Mouse (Mus musculus) liver, embryonic 13.5 days (tissue): ENCODE data around the gene Cyp4f18. TPM values are rescaled to one million over a fixed set of nuclear protein-coding genes. Genes with fewer than 3 reads are reported as not detected.
"Not testable (repeated sequence)": the region's sequence is repeated elsewhere in the genome, so short reads cannot be mapped to it uniquely, and the experiment has no call there.

ENCODE experiments used
- ATAC-seq: fragments of 200-750 bp; cut with Nextera tagmentation; 2 replicates; pipeline ENCODE4 v1.8.0; 2017; ENCODE audit warnings: low read depth, mild to moderate bottlenecking, moderate number of reproducible peaks, moderate library complexity
- DNase-seq: peaks from one replicate; pipeline ENCODE4 v3.0.0; 2022
- H3K27ac ChIP-seq: fragments of 300-500 bp; sonication (generic); 2 replicates; pipeline ENCODE4 v1.5.1; 2015; ENCODE audit warnings: moderate library complexity, mild to moderate bottlenecking, inconsistent platforms
- H3K27me3 ChIP-seq: fragments of 300-500 bp; sonication (generic); 2 replicates; pipeline ENCODE4 v1.6.1; 2015; ENCODE audit warnings: mild to moderate bottlenecking, inconsistent platforms
- H3K36me3 ChIP-seq: fragments of 300-500 bp; sonication (generic); 2 replicates; pipeline ENCODE4 v1.6.1; 2015; ENCODE audit warnings: mild to moderate bottlenecking, inconsistent platforms
- H3K4me1 ChIP-seq: fragments of 300-500 bp; sonication (generic); replicated peaks from 2 replicates; pipeline ENCODE4 v1.6.1; 2015; ENCODE audit warnings: inconsistent platforms
- H3K4me2 ChIP-seq: fragments of 300-500 bp; sonication (generic); 2 replicates; pipeline ENCODE4 v1.6.1; 2015; ENCODE audit warnings: inconsistent platforms, mild to moderate bottlenecking, moderate library complexity
- H3K4me3 ChIP-seq: fragments of 300-500 bp; sonication (generic); replicated peaks from 2 replicates; pipeline ENCODE4 v1.5.1; 2015; ENCODE audit warnings: mild to moderate bottlenecking, inconsistent platforms
- H3K9ac ChIP-seq: fragments of 300-500 bp; sonication (generic); 2 replicates; pipeline ENCODE4 v1.6.1; 2015; ENCODE audit warnings: mild to moderate bottlenecking, inconsistent platforms
- H3K9me3 ChIP-seq: fragments of 300-500 bp; sonication (generic); replicated peaks from 2 replicates; pipeline ENCODE4 v1.6.1; 2016; ENCODE audit warnings: inconsistent platforms
- WGBS: fragments of 180-500 bp; shearing (Covaris S2); methylation state at CpG from one replicate; pipeline ENCODE4 v1.1.7; 2015; ENCODE audit not compliant: insufficient replicate concordance; 5-methylcytosine and 5-hydroxymethylcytosine counted together
- polyA plus RNA-seq: library from polyadenylated mRNA; unstranded; fragments of >200 nt; fragmentation: Nextera tagmentation; extraction: Ambion mirVana; gene quantifications from 2 replicates; pipeline ENCODE4 v1.2.1, GENCODE M21; 2015

The Cyp4f18 gene
- 1.6 and 1.9 TPM in 2 replicates for polyA plus RNA-seq

- Histone ChIP-seq H3K9ac (no peak within 1 kb of the TSS), H3K4me1 (no peaks in the 10 kb centered on the region), H3K27me3 (no peaks in the 10 kb centered on the region), H3K4me3 (no peak within 1 kb of the TSS), H3K4me2 (no peak within 1 kb of the TSS), H3K9me3 (no peaks in the 10 kb centered on the region), H3K27ac (no peak within 1 kb of the TSS), H3K36me3 (no peaks in the 10 kb centered on the region)
- WGBS, result 45% methylated on average over 3 of the region's 3 CpGs
- no peak for DNase-seq
- 0 out of 2 replicates have a peak, but pooled peaks have one; percentile 34 for ATAC-seq
Observed at GRCm38 (mm10) chr8:72009473-72009872, at the start of gene Cyp4f18. TSS of gene Cyp4f18 (minus strand) at chr8:72009626.

GRCm38 (mm10) chr8:72057643-72058042 is 48.2 kb upstream of the Cyp4f18 start:
- not testable (repeated sequence) for DNase-seq, H3K4me1 ChIP-seq, ATAC-seq, H3K4me3 ChIP-seq, H3K36me3 ChIP-seq, H3K27ac ChIP-seq, H3K9ac ChIP-seq, H3K27me3 ChIP-seq, H3K9me3 ChIP-seq, H3K4me2 ChIP-seq
- WGBS, result 59% methylated on average over 3 of the region's 4 CpGs

- not testable (repeated sequence) for H3K4me2 ChIP-seq, DNase-seq, H3K4me3 ChIP-seq, H3K27ac ChIP-seq, H3K9me3 ChIP-seq, H3K4me1 ChIP-seq, H3K9ac ChIP-seq, H3K27me3 ChIP-seq, ATAC-seq, H3K36me3 ChIP-seq
Observed at GRCm38 (mm10) chr8:72054633-72055032, 45.2 kb upstream of the Cyp4f18 start.

DNA sequence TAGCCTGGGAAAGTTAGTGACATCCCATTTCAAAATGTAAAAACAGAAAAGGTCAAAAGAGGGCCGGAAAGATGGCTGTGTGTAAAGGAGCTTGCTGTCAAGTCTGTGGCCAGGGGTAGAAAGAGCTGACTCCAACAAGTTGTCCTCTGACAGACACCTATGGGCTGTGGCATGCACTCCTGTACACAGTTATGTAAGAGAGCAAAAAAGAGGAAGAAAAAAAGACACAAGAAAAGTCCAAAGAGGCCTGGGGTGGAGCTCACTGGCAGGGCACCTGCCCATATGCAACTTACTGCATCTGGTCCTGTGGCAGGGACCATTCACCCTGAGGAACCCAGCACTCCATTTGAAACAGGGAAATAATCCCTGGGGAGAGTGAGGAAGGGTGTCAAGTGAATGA is 33.1 kb upstream of the Cyp4f18 start:
- H3K4me1 ChIP-seq, result no peaks in the 10 kb centered on the region
- H3K36me3 ChIP-seq, result no peaks in the 10 kb centered on the region
- H3K4me3 ChIP-seq, result no peak overlapping the region
- H3K27me3 ChIP-seq, result no peaks in the 10 kb centered on the region
- H3K9me3 ChIP-seq, result no peaks in the 10 kb centered on the region
- no peak for ATAC-seq
- WGBS, result 40% methylated on average over 1 of the region's 1 CpGs
- no peak overlapping the region for H3K4me2 ChIP-seq
- no peak overlapping the region for H3K9ac ChIP-seq
- no peak for DNase-seq
- H3K27ac ChIP-seq, result no peak overlapping the region

- H3K36me3 ChIP-seq, H3K27ac ChIP-seq, DNase-seq, H3K27me3 ChIP-seq, H3K4me3 ChIP-seq, H3K9ac ChIP-seq, ATAC-seq, H3K9me3 ChIP-seq, H3K4me2 ChIP-seq, H3K4me1 ChIP-seq: not testable (repeated sequence)
- WGBS, result 59% methylated on average over 4 of the region's 4 CpGs
Observed at GRCm38 (mm10) chr8:72040918-72041317, 31.5 kb upstream of the Cyp4f18 start, which contains the start of gene Olfr372. TSS of gene Olfr372 (plus strand) at chr8:72041218.

DNA sequence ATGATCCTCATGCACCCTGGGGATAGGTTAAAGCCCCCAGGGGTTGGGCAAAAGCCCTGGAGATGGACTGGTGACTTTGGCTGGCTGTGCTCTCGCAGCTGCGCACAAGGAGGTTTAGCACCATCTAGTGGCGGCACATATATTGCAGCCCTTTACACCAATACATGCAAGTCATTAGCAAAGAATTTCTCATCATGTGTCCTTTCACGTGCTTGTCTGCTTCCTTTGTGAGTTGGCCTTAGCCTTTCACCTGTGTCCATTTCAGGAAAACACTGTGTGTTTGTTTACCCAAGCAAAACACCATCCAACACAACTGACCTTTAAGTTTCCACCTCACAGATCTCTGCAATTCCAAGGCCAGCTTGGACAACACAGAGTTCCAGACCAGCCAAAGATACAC is 23.5 kb upstream of the Cyp4f18 start:
- H3K4me1 ChIP-seq, ATAC-seq: not testable (repeated sequence)
- WGBS, result 19% methylated on average over 4 of the region's 4 CpGs

GRCm38 (mm10) chr8:72024886-72025285 is 15.5 kb upstream of the Cyp4f18 start:
- not testable (repeated sequence) for H3K27ac ChIP-seq, H3K27me3 ChIP-seq, H3K4me3 ChIP-seq, H3K9ac ChIP-seq, H3K4me1 ChIP-seq, H3K9me3 ChIP-seq, H3K36me3 ChIP-seq, ATAC-seq, H3K4me2 ChIP-seq, DNase-seq
- WGBS, result 6% methylated on average over 5 of the region's 9 CpGs

More for the DNA sequence above, 23.5 kb upstream of the Cyp4f18 start:
- not testable (repeated sequence) for H3K4me2 ChIP-seq, H3K27me3 ChIP-seq, H3K9ac ChIP-seq, H3K36me3 ChIP-seq, DNase-seq, H3K27ac ChIP-seq, H3K4me3 ChIP-seq, H3K9me3 ChIP-seq

DNA sequence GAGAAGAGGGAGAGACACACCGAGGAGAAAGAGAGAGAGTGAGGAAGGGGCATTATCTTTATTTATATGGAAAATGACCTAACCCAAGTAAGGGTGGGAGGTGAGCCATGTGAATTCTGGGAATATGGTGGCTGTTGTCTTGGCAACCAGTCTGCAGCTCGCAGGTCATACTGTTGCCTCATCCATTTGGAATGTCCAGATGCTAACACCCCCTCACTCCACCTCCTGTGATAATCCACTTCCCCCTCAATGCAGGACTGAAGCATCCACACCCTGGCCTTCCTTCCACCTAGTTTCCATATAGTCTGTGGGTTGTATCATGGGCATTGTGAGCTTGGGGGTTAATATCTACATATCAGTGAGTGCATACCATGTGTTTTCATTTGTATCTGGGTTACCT is 10.4 kb upstream of the Cyp4f18 start:
- WGBS, result 43% methylated on average over 2 of the region's 2 CpGs
- no peaks in the 10 kb centered on the region for H3K36me3 ChIP-seq
- H3K4me2 ChIP-seq, result no peak overlapping the region
- H3K9ac ChIP-seq, result no peak overlapping the region
- no peak for ATAC-seq
- no peaks in the 10 kb centered on the region for H3K4me1 ChIP-seq
- H3K27me3 ChIP-seq, result no peaks in the 10 kb centered on the region
- no peak overlapping the region for H3K27ac ChIP-seq
- no peak for DNase-seq
- H3K9me3 ChIP-seq, result no peaks in the 10 kb centered on the region
- H3K4me3 ChIP-seq, result no peak overlapping the region

- H3K36me3 ChIP-seq, H3K27me3 ChIP-seq, DNase-seq, H3K27ac ChIP-seq, H3K9ac ChIP-seq, H3K9me3 ChIP-seq, ATAC-seq, H3K4me1 ChIP-seq, H3K4me2 ChIP-seq, H3K4me3 ChIP-seq: not testable (repeated sequence)
- WGBS, result 62% methylated on average over 1 of the region's 1 CpGs
Observed at GRCm38 (mm10) chr8:72019022-72019421, 9.6 kb upstream of the Cyp4f18 start.

DNA sequence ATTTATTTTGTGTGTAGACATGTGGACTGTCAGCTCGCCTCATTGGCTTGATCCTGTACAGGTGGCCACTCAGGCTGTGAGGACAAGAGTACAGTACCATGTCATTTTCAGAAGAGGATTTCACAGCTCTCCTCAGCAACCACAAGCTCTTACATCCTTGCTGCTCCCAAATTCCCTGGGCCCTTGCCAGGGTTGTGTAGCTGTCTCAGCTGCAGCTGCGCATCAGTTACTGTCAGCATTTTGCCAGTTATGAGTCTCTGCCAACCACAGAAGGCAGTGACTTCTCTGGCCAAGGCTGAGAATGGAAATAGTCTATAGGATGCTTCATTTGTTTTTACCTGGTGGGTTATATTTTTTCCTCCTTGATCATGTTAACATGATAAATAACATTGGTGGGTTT is 8.7 kb upstream of the Cyp4f18 start:
- H3K36me3 ChIP-seq, result no peaks in the 10 kb centered on the region
- H3K4me2 ChIP-seq, result no peak overlapping the region
- H3K9ac ChIP-seq, result no peak overlapping the region
- no peaks in the 10 kb centered on the region for H3K9me3 ChIP-seq
- ATAC-seq (no peak), DNase-seq (no peak)
- H3K27me3 ChIP-seq, result no peaks in the 10 kb centered on the region
- H3K27ac ChIP-seq, result no peak overlapping the region
- WGBS, result 57% methylated on average over 2 of the region's 2 CpGs
- H3K4me1 ChIP-seq, result no peaks in the 10 kb centered on the region
- H3K4me3 ChIP-seq, result no peak overlapping the region

DNA sequence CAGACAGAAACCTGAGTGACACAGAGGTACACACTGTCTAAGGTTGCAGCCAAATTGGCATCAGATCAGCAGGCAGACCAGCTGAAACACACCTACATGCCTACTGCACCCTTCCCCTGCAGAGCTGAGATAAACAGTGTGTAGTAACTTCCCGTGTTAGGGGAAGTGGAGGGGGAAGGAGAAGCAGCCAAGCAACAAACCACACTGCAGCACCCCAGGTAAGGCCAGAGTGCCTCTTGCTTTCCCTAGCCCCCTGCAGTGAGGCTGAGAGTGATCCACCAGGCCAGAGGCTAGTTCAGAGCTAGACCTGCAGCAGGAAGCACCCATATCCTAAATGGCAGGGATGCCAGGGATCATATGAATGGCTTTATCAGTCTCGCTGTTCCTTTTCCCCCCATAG is 7.9 kb upstream of the Cyp4f18 start:
- H3K27ac ChIP-seq, H3K4me1 ChIP-seq, H3K27me3 ChIP-seq, H3K36me3 ChIP-seq, H3K4me2 ChIP-seq, DNase-seq, H3K9ac ChIP-seq, H3K9me3 ChIP-seq, ATAC-seq, H3K4me3 ChIP-seq: not testable (repeated sequence)
- WGBS, result 17% methylated on average over 2 of the region's 2 CpGs

- ATAC-seq, DNase-seq: not testable (repeated sequence)
- WGBS, result 48% methylated on average over 6 of the region's 6 CpGs
Observed at GRCm38 (mm10) chr8:72013506-72014228, 4.2 kb upstream of the Cyp4f18 start.

More at GRCm38 (mm10) chr8:72013506-72014228, 4.2 kb upstream of the Cyp4f18 start:
- not testable (repeated sequence) for H3K4me3 ChIP-seq, H3K27me3 ChIP-seq, H3K27ac ChIP-seq, H3K4me1 ChIP-seq, H3K9me3 ChIP-seq, H3K4me2 ChIP-seq, H3K9ac ChIP-seq, H3K36me3 ChIP-seq
